Mouse (Mus musculus) C2C12 (cell line): ENCODE measurements at regions not wholly inside any gene's neighbourhood (a gene's known extent, or its start where the extent isn't known, plus 50 kb on each side); places are given as distances from the start of the nearest gene placed in this dataset.
A peak's percentile ranks its signal among the peaks of the same experiment; 100 is the strongest.

ENCODE experiments used
- H3K27me3 ChIP-seq: one replicate; pipeline ENCODE4 v1.6.1; 2011; ENCODE audit not compliant: control insufficient read depth, insufficient read depth, insufficient read length
- H3K36me3 ChIP-seq: one replicate; pipeline ENCODE4 v1.6.1; 2011; ENCODE audit not compliant: control insufficient read depth, insufficient read depth
- H3K4me3 ChIP-seq: one replicate; pipeline ENCODE4 v1.5.1; 2011; ENCODE audit warnings: mild to moderate bottlenecking, control low read depth; ENCODE audit not compliant: poor library complexity, insufficient read depth, severe bottlenecking
- H3K79me2 ChIP-seq: one replicate; pipeline ENCODE4 v1.6.1; 2011; ENCODE audit not compliant: control insufficient read depth, insufficient read depth
- H3K79me3 ChIP-seq: one replicate; pipeline ENCODE4 v1.6.1; 2011; ENCODE audit warnings: low read depth, control low read depth
- H3ac ChIP-seq: one replicate; pipeline ENCODE3; 2011; ENCODE audit warnings: low read depth; ENCODE audit not compliant: control insufficient read depth, insufficient read length
- CEBPB ChIP-seq: IDR thresholded peaks from one replicate; pipeline ENCODE4 v1.6.1; 2011; ENCODE audit warnings: low read depth, mild to moderate bottlenecking, control low read depth, moderate library complexity
- CTCF ChIP-seq: IDR thresholded peaks from one replicate; pipeline ENCODE4 v1.5.1; 2011; ENCODE audit not compliant: control insufficient read depth, insufficient read depth, insufficient read length
- FOSL1 ChIP-seq: IDR thresholded peaks from one replicate; pipeline ENCODE4 v1.8.0; 2011; ENCODE audit warnings: mild to moderate bottlenecking, low read length; ENCODE audit not compliant: poor library complexity, insufficient read depth, severe bottlenecking
- MAX ChIP-seq: IDR thresholded peaks from one replicate; pipeline ENCODE4 v1.6.1; 2011; ENCODE audit warnings: mild to moderate bottlenecking, control low read depth
- MYOD1 ChIP-seq: IDR thresholded peaks from one replicate; pipeline ENCODE4 v1.6.1; 2011; ENCODE audit warnings: low read depth; ENCODE audit not compliant: control insufficient read depth, insufficient read length
- MYOG ChIP-seq: IDR thresholded peaks from one replicate; pipeline ENCODE4 v1.6.1; 2011; ENCODE audit not compliant: control insufficient read depth, insufficient read length; ENCODE audit errors: extremely low read depth
- USF1 ChIP-seq: IDR thresholded peaks from one replicate; pipeline ENCODE4 v1.6.1; 2011; ENCODE audit warnings: low read depth, mild to moderate bottlenecking, control low read depth, moderate library complexity

DNA sequence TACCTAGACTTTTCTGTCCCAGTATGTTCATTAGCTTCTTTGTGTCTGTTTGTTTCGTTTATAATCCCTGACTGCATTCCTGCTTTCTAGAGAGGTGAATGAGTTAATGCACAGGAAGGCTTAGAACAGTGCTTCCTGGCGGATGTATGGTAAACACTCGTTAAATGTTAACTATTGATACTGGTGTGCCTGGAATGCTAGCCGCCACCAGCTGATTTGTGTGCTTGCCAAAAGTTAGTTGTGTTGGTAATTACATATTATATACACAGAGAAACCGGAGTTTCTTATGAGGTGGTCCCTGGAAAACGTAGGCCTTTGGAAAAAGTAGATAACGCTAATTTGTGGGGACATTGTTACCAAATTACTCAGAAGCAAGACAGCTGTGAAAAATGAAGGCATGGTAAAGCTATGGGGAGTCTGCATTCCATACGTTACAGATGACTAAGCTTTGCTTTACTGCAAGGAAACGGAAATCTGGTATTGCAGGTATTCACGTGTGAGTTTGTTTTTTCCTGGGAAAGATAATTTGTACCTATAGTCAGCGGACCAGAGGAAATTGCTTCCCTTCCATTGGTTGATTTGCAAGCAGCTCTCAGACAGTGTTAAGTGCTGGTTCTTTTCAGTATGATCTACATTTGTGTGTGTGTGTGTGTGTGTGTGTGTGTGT lies 1205.9 kb upstream of the A1bg start:
- Histone ChIP-seq H3K79me3 (peaks cover 97% of the 10 kb centered on the region), H3K36me3 (peaks cover 46% of the 10 kb centered on the region), H3K4me3 (no peak overlapping the region), H3ac (no peak overlapping the region), H3K79me2 (peaks cover 100% of the 10 kb centered on the region), H3K27me3 (no peaks in the 10 kb centered on the region)
- TF ChIP-seq MYOD1 (peak; percentile 70), FOSL1 (no peak), CTCF (no peak), MYOG (no peak), USF1 (no peak)

DNA sequence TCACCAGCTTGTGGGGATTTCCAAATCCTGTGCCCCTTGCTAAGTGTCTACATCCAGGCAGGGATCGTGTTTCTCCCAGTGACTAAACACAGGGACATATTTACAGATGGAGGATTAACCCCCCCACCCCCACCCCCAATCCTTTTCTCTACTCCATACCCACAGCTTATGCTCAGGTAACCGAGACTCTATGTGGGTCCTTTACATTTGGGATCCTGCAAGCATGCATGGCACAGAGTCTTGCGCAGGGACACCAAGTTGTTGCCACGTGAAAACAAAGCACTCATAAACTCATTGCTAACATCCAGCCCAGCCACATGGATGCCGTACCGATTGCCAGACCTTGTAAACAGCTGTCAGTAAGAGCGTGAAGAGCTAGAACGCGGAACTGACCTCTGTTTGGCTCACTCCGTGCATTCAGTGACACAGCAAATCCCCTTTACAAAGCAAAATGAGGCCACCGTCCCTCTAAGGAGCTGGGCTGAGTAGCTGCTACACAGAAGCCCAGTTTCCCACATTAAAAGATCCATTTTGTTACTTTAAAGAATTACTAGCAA lies 1204.9 kb upstream of the A1bg start:
- H3K79me3 ChIP-seq: peaks cover 97% of the 10 kb centered on the region
- peaks cover 44% of the 10 kb centered on the region for H3K36me3 ChIP-seq
- no peak overlapping the region for H3ac ChIP-seq
- TF ChIP-seq MAX (peak; percentile 23), MYOG (no peak)
- H3K4me3 ChIP-seq: no peak overlapping the region
- no peaks in the 10 kb centered on the region for H3K27me3 ChIP-seq
- peaks cover 100% of the 10 kb centered on the region for H3K79me2 ChIP-seq

DNA sequence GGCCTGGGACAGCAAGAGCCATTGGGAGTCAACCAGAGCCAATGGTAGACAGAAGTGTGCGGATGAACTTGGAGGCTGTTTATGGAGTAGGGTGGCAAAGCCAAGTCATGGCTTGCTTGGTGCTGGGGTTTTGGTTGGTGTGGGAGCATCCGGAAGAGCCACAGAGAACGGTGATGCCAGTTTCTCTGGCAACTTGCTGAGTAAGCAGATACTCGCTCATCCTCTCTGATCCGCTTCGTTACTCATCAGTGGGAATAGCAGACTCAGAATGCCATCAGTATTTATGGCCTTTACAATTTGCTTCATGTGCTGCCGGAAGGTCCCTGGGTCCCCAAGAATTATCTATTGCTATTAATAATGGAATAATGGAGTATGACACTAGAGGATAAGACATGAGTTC lies 1202.9 kb upstream of the A1bg start:
- no peak overlapping the region for H3ac ChIP-seq
- peaks cover 100% of the 10 kb centered on the region for H3K79me2 ChIP-seq
- TF ChIP-seq MYOG: no peak
- no peak for TF ChIP-seq CEBPB
- TF ChIP-seq MYOD1: no peak
- no peak for TF ChIP-seq USF1
- no peak for TF ChIP-seq CTCF
- TF ChIP-seq FOSL1: no peak
- no peak for TF ChIP-seq MAX
- no peak overlapping the region for H3K4me3 ChIP-seq
- no peaks in the 10 kb centered on the region for H3K27me3 ChIP-seq
- peaks cover 97% of the 10 kb centered on the region for H3K79me3 ChIP-seq
- H3K36me3 ChIP-seq: peaks cover 56% of the 10 kb centered on the region

DNA sequence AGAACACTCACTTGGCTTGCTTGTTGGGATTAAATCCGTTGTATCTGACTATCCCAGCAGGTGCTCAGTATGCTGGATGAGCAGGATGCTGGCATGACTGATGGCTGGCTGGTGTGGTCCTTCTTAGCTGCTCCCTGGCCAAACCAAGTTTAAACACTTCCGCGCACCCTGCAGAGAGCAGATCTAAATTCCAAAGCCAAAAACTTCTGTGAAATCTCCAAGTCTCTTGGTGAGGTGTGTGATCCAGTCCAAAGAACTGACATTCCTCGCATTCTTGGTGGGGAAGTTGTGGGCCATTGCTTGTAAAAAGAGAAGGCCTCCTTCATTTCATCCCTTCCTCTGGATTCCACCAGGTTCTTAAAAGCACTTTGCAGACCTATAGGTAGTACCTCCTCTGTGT lies 1200.9 kb upstream of the A1bg start:
- H3K79me2 ChIP-seq: peaks cover 100% of the 10 kb centered on the region
- H3ac ChIP-seq: no peak overlapping the region
- H3K36me3 ChIP-seq: peaks cover 61% of the 10 kb centered on the region

DNA sequence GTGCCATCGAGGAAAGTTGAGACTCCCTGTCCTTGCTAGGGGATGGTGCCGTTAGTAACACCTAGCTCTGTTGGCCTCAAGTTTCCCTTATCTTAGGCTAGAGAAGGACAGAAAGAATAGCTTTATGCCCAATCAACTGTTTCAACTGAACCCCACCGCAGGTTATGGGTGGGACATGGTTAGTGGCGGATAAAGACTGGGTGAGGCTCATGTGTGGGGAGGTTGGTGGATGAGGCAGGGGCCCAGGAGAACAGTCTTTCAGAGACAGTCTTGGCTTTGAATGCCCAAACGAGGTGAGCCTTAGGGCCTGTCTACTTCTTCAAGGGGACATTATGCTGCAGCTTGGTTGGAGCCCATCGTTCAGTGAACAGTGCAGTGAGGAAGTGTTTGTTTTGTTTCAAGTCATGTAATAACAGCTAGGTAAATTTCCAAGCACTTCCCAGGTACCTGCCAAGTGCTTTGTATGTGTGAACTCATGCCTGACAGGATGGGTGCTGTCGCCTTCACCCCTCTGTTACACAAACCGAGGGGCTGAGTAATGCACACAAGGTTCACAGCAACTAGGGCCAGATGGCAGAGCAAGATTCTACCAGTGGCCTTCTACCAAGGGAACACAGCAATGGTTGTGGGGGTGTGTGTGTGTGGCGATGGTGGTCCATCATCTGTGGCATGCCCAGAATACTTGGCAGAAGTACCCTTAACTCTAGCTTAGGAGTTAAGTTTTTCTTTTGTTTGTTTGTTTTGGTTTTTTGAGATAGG lies 1199.6 kb upstream of the A1bg start:
- TF ChIP-seq MYOD1 (no peak), MAX (no peak), CTCF (no peak), CEBPB (no peak), MYOG (no peak), FOSL1 (no peak), USF1 (no peak)
- peaks cover 92% of the 10 kb centered on the region for H3K79me3 ChIP-seq
- no peak overlapping the region for H3K4me3 ChIP-seq
- H3K79me2 ChIP-seq: peaks cover 100% of the 10 kb centered on the region
- H3K27me3 ChIP-seq: no peaks in the 10 kb centered on the region
- H3K36me3 ChIP-seq: peaks cover 62% of the 10 kb centered on the region
- no peak overlapping the region for H3ac ChIP-seq

More for the DNA sequence above, 1200.9 kb upstream of the A1bg start:
- TF ChIP-seq MYOD1: no peak
- no peak for TF ChIP-seq USF1
- no peak for TF ChIP-seq MYOG
- H3K79me3 ChIP-seq: peaks cover 93% of the 10 kb centered on the region
- no peak overlapping the region for H3K4me3 ChIP-seq
- no peaks in the 10 kb centered on the region for H3K27me3 ChIP-seq

DNA sequence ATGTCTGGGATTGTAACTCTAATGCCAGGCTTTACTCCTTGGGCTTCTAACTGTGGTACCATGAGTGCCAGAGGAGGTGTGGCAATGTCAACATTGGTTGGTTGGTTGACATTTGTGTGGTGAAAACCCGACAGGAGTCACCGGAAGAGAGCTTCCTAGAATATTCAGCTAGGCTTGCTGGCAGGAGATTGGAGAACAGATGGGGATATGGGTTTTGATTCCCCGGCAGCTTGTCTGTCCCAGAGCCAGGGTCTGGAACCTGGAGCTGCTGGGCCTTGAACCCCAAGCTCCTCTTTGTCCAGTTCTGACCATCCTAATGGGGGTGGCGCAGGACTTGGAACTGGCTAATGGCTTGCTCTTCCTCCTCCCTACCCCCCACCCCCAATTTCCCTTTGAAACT lies 1198.9 kb upstream of the A1bg start:
- no peak overlapping the region for H3K4me3 ChIP-seq
- H3K79me2 ChIP-seq: peaks cover 100% of the 10 kb centered on the region
- H3K27me3 ChIP-seq: no peaks in the 10 kb centered on the region
- TF ChIP-seq MYOG (no peak), MAX (no peak), CEBPB (no peak), CTCF (no peak), FOSL1 (no peak), MYOD1 (no peak), USF1 (no peak)
- H3K79me3 ChIP-seq: peaks cover 92% of the 10 kb centered on the region
- peaks cover 56% of the 10 kb centered on the region for H3K36me3 ChIP-seq
- H3ac ChIP-seq: no peak overlapping the region
